Mouse (Mus musculus): ENCODE measurements around the gene Shisa4.

- TF ChIP-seq USF1 (IDR thresholded peaks at IDR 0.05; ENCODE audit: low read depth) = no peak
- no peak for TF ChIP-seq E2F4 (IDR thresholded peaks at IDR 0.05; ENCODE audit: insufficient read depth)
- no peak for TF ChIP-seq POLR2A (IDR thresholded peaks at IDR 0.05; ENCODE audit: insufficient read length, low read depth)
- no peak for TF ChIP-seq REST (IDR thresholded peaks at IDR 0.05; ENCODE audit: insufficient read depth, insufficient read length)
- TF ChIP-seq MYOG (IDR thresholded peaks at IDR 0.05; ENCODE audit: control insufficient read depth in 1 of 3, insufficient read depth in 1 of 3, insufficient read length in 2 of 3, low read depth in 2 of 3) = no peak
Observed at GRCm38 (mm10) chr1:135385161-135385560, 10.1 kb upstream of the Shisa4 start.
